Mouse (Mus musculus): ENCODE data around the gene 4933430I17Rik.
A peak's percentile ranks its signal among the peaks of the same experiment; 100 is the strongest.
"Not testable (repeated sequence)": the region's sequence is repeated elsewhere in the genome, so short reads cannot be mapped to it uniquely, and the experiment has no call there.

Gene 4933430I17Rik

GRCm38 (mm10) chr4:62557436-62557835 is 32.3 kb downstream of the 4933430I17Rik start:
- no peak for DNase-seq

DNA sequence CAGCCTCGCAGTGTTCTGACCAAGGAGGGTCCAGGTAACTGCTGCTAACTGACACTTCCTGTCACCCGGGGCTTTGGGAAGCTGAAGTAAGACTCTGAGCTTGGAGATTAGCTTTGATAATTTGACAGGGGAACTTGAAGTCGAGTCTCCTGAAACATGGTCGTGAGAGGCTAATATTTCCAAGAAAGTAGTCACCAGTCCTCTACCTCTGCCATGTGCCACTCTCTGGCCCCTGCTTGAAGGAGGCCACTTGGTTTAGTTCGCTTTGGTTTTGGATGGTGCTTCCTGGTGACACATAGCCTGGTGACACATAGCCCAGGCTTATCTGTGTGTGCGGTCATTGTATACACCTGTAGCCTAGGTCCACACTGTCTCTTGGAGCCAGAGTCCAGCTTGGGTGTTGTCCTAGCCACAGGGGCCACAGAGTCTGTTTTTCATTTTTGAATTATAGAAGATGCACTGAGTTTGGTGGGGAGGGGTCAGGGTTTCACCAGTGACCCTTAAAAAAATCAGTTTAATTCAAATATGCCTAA is 34.7 kb downstream of the 4933430I17Rik start, which contains the start of gene Rgs3:
Gene Rgs3 (plus strand): TSS at position 51 of the 533 bp plus-strand sequence.
- no peak for DNase-seq

GRCm38 (mm10) chr4:62560963-62561629 is 35.9 kb downstream of the 4933430I17Rik start:
- peak; percentile 78 for DNase-seq

GRCm38 (mm10) chr4:62561630-62562001 is 36.4 kb downstream of the 4933430I17Rik start:
- DNase-seq: no peak

DNA sequence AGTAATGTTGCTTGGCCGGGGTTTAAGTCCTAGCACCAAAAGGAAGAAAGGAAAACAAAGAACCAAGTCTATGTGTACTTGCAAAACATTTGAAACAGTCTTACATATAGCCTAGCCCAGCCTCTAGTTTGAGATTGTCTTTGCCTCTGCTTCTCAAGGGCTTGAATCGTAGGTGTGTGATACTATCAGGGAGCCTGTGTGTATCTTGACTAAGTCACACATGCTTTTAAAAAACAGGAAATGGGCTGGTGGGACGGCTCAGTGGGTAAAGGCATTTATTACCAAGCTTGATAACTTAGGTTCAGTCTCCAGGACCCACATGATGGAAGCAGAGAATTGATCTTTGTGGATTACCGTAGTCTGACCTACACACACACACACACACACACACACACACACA is 36.8 kb downstream of the 4933430I17Rik start:
- DNase-seq: no peak

- DNase-seq: no peak
Observed at GRCm38 (mm10) chr4:62566530-62566929, 41.4 kb downstream of the 4933430I17Rik start.

DNA sequence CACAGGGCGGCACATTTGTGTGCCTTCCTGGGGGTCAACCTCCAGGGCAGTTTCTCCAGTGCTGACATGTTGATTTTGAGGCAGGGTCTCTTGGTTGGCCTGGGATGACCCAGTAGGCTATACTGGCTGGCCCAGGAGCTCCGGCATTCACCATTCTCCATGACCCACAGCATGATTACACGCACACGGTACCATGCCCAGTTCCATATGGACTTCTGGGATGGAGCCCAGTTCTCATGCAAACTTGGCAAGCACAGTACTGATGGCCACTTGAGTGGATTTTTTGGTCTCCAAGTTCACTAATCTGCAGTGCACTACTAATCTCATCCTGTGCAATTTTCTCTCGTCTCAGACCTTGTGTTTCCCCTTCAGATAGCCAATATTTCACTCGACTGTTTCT is 42.5 kb downstream of the 4933430I17Rik start:
- peak; percentile 53 for DNase-seq

DNA sequence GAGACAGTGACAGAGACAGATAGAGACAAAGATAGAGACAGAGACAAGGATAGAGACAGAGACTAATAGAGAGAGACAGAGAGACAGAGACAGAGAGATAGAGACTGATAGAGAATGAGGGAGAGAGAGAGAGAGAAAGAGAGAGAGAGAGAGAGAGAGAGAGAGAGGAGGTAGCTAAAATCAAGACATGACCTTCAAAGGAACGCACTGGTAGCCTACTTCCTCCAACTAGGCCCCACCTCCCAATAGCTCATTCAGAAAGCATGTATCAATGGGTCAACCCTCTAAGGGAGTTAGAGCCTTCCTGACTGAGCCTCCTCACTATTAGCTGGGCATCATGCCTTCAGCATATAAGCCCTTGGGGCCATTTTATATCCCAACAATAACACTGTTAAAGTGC is 43.2 kb downstream of the 4933430I17Rik start:
- DNase-seq: no peak

GRCm38 (mm10) chr4:62569603-62570002 is 44.4 kb downstream of the 4933430I17Rik start:
- no peak for DNase-seq

DNA sequence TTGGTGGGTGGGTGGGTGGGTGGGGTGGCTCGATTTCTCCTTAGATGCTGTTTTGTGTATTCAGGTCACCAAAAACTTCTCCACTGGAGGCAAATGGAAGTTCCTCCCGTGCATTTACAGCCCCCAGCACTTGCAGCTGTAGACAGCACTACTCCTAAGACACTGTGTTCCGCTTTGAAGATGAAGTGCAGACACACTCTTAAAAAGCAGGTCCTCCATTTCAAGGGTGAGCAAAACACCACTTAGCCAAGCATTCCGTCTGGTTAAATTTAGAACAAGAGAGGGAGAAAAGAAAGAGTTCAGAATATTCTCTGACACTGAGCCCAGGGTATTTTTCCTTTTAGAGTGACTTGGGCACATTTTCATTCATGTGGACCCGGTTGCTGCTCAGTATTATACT is 44.9 kb downstream of the 4933430I17Rik start:
- DNase-seq: no peak

- peak; percentile 92 for DNase-seq
Observed at GRCm38 (mm10) chr4:62582365-62583264, 57.4 kb downstream of the 4933430I17Rik start.

- peak; percentile 75 for DNase-seq
Observed at GRCm38 (mm10) chr4:62583265-62584092, 58.3 kb downstream of the 4933430I17Rik start.

DNA sequence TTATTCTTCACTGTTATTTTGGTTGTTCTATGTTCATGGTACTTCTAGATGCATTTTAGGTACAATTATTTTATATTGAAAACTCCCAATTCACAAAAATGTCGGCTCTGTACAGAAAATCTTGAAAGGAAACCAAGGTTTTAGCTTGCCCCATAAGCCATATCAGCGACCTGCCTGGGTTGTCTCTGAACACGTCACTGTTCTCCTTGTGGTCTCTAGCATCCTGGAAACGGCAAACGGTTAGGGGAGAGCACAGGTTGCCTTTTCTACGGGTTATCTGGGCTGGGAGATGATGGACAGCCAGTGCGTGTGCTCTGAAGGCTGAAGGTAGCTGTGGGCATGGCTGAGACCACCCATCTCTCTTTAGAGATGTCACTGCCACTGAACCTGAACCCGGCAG is 61.9 kb downstream of the 4933430I17Rik start:
- DNase-seq: no peak

DNA sequence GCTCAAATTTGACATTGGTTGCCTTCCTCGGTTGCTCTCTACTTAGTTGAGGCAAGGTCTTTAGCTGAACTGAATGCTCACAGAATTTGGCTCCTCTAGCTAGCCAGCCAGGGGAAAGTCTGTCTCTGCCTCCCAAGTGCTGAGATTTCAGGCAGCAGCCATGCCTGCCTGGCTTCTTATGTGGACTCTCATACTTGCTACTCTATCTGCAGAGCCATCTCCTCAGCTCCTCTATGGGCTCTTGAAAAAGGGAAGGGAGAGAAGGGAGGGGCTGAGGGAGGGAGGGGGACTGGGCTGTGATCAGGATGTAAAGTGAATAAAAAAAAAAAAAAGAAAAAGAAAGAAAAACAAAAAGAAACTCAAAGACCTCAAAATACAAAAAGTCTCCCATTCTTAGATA is 65.7 kb downstream of the 4933430I17Rik start:
- no peak for DNase-seq

DNA sequence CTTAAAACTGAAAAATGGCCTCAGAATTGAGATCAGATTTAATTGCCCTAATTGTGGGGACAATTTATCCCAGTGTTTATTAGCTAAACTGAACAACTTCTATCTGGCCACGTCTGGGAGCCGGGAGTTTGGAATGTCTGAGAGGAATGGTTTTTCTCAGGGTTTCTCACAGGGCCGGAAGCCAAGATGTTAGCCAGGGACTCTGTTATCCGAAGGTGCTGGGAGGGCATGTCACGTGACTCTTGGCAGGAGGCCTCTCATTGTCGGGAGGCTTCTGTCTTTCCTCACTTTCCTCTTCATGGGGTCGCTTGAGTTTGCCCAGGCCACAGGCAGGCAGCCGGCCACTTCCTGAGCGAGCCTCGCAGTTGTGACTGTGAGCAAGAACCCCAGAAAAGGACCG is 66.2 kb downstream of the 4933430I17Rik start:
- no peak for DNase-seq

- DNase-seq: not testable (repeated sequence)
Observed at GRCm38 (mm10) chr4:62593546-62594240, 68.5 kb downstream of the 4933430I17Rik start.

DNA sequence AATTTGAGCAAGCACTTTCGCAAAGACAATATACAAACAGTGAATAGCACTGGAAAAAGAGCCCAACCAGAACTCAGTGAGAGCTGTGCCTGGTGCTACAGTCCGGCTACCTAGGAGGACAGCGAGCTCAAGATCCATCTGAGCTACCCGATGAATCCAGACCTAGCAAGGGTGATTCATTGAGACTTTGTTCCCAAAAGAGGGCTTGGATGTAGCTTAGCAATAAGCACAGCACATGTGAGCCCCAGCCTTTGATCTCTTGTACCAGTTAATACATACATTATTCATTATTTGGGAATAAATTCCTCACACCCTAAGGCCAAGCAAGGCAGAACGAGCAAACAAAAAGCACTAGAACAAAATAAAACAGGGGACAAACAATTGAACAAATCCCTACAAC is 69.3 kb downstream of the 4933430I17Rik start:
- no peak for DNase-seq

DNA sequence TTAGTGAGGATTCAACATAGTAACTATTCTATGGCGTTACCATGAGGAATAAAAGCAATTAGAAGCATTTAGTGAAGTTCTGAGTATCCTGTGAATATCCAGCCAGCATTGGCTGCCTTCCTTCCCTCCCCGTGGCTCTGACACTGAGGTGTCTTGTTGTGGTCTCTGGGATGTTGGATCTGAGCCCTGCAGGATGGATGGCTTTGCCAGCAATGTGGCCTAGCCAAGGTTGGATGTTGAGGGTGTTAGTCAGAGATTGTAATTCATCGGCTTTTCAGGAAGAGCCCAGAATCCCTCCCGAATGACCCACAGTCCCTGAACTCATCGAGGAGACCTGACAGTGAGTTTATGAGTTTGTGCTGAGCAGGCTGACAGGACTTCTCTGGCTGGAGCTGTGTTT is 70.9 kb downstream of the 4933430I17Rik start:
- DNase-seq: peak; percentile 34

Data from cerebellum, adult 8-10 months (tissue).